Mouse (Mus musculus) lung, embryonic 14.5 days (tissue): Measurements from ENCODE around the gene Psd. TPM values are rescaled to one million over a fixed set of nuclear protein-coding genes. Genes with fewer than 3 reads are reported as not detected.

Experiments
- ATAC-seq: fragments of 200-750 bp; cut with Nextera tagmentation; 2 replicates; pipeline ENCODE4 v1.8.0; 2017; ENCODE audit warnings: mild to moderate bottlenecking, moderate TSS enrichment, moderate library complexity; ENCODE audit not compliant: insufficient read depth
- DNase-seq: peaks from one replicate; pipeline ENCODE4 v3.0.0-alpha.2; 2015
- H3K27ac ChIP-seq: fragments of 300-500 bp; sonication (generic); 2 replicates; pipeline ENCODE4 v1.5.1; 2014; ENCODE audit warnings: low read depth, mild to moderate bottlenecking, moderate library complexity
- H3K27me3 ChIP-seq: fragments of 300-500 bp; sonication (generic); 2 replicates; pipeline ENCODE4 v1.6.1; 2014; ENCODE audit warnings: low read length, control low read depth; ENCODE audit not compliant: insufficient read depth
- H3K36me3 ChIP-seq: fragments of 300-500 bp; sonication (generic); 2 replicates; pipeline ENCODE4 v1.6.1; 2014; ENCODE audit warnings: control low read depth; ENCODE audit not compliant: insufficient read depth
- H3K4me1 ChIP-seq: fragments of 300-500 bp; sonication (generic); 2 replicates; pipeline ENCODE4 v1.6.1; 2014; ENCODE audit warnings: antibody characterized with exemption, control low read depth; ENCODE audit not compliant: insufficient read depth
- H3K4me2 ChIP-seq: fragments of 300-500 bp; sonication (generic); 2 replicates; pipeline ENCODE4 v1.6.1; 2014; ENCODE audit warnings: mild to moderate bottlenecking
- H3K4me3 ChIP-seq: fragments of 300-500 bp; sonication (generic); 2 replicates; pipeline ENCODE4 v1.5.1; 2014; ENCODE audit warnings: low read depth, low read length
- H3K9ac ChIP-seq: fragments of 300-500 bp; sonication (generic); 2 replicates; pipeline ENCODE4 v1.6.1; 2014
- H3K9me3 ChIP-seq: fragments of 300-500 bp; sonication (generic); 2 replicates; pipeline ENCODE4 v1.6.1; 2016; ENCODE audit warnings: low read depth, low read length, control low read depth
- CTCF ChIP-seq: IDR thresholded peaks from 2 replicates; pipeline ENCODE4 v1.5.1; 2016; ENCODE audit warnings: antibody characterized with exemption, low read depth
- WGBS: fragments of 180-500 bp; shearing (Covaris S2); extraction: QIAGEN DNeasy Blood & Tissue Kit; methylation state at CpG from one replicate; pipeline ENCODE4 v1.1.7; 2014; 5-methylcytosine and 5-hydroxymethylcytosine counted together
- polyA plus RNA-seq: library from polyadenylated mRNA; unstranded; fragments of >200 nt; fragmentation: Nextera tagmentation; extraction: Ambion mirVana; gene quantifications from 2 replicates; pipeline ENCODE4 v1.2.1, GENCODE M21; 2014

The Psd gene
- polyA plus RNA-seq, 1 experiment from 2014 or later: 9.9 TPM

- no peak for TF ChIP-seq CTCF
- Histone ChIP-seq H3K27ac (no peak overlapping the region), H3K4me1 (no peaks in the 10 kb centered on the region), H3K4me2 (no peak overlapping the region), H3K4me3 (no peak overlapping the region), H3K9ac (no peak overlapping the region), H3K27me3 (peaks cover 93% of the 10 kb centered on the region), H3K36me3 (no peaks in the 10 kb centered on the region), H3K9me3 (no peaks in the 10 kb centered on the region)
- DNase-seq: no peak
- WGBS: 73% methylated on average over 8 of the region's 8 CpGs
- ATAC-seq: no peak
Observed at GRCm38 (mm10) chr19:46320076-46320785, 6.7 kb downstream of the Psd start.

GRCm38 (mm10) chr19:46318586-46319378 lies 8.2 kb downstream of the Psd start:
- Histone ChIP-seq H3K4me3 (peak overlapping the region; percentile 46), H3K36me3 (no peaks in the 10 kb centered on the region), H3K9me3 (no peaks in the 10 kb centered on the region), H3K27me3 (peaks cover 93% of the 10 kb centered on the region), H3K27ac (no peak overlapping the region), H3K4me1 (no peaks in the 10 kb centered on the region), H3K4me2 (peak overlapping the region; percentile 72), H3K9ac (no peak overlapping the region)
- ATAC-seq (no peak), DNase-seq (peak; percentile 71)
- whole genome bisulfite sequencing: 10% methylated on average over 16 of the region's 16 CpGs
- TF ChIP-seq CTCF: no peak

- 1% methylated on average over 37 of the region's 42 CpGs for WGBS
- Histone ChIP-seq H3K27me3 (peaks cover 86% of the 10 kb centered on the region), H3K27ac (no peak overlapping the region), H3K9ac (peak overlapping the region; percentile 41; the same call in 1 of the 2 replicates), H3K4me1 (no peaks in the 10 kb centered on the region), H3K4me2 (peak overlapping the region; percentile 72), H3K4me3 (peak overlapping the region; percentile 46), H3K9me3 (no peaks in the 10 kb centered on the region), H3K36me3 (no peaks in the 10 kb centered on the region)
- DNase-seq (peak; percentile 26), ATAC-seq (peak; percentile 9; the same call in 1 of the 2 replicates)
- no peak for TF ChIP-seq CTCF
Observed at GRCm38 (mm10) chr19:46318031-46318471, 8.9 kb downstream of the Psd start.

- no peak for TF ChIP-seq CTCF
- Histone ChIP-seq H3K36me3 (no peaks in the 10 kb centered on the region), H3K27ac (no peak overlapping the region; the same call in 1 of the 2 replicates), H3K9me3 (no peaks in the 10 kb centered on the region), H3K4me2 (peak overlapping the region; percentile 72), H3K9ac (peak overlapping the region; percentile 41; the same call in 1 of the 2 replicates), H3K4me1 (no peaks in the 10 kb centered on the region), H3K4me3 (peak overlapping the region; percentile 46), H3K27me3 (peaks cover 83% of the 10 kb centered on the region)
- WGBS: under 1% methylated on average over 48 of the region's 48 CpGs
- peak; percentile 5; the same call in 1 of the 2 replicates for ATAC-seq
- peak; percentile 14 for DNase-seq
Observed at GRCm38 (mm10) chr19:46317546-46317885, 9.4 kb downstream of the Psd start.

GRCm38 (mm10) chr19:46316846-46317545 lies 10.0 kb downstream of the Psd start:
- 30% methylated on average over 15 of the region's 15 CpGs for WGBS
- Histone ChIP-seq H3K27me3 (peaks cover 80% of the 10 kb centered on the region), H3K9ac (peak overlapping the region; percentile 41; the same call in 1 of the 2 replicates), H3K4me1 (no peaks in the 10 kb centered on the region), H3K36me3 (no peaks in the 10 kb centered on the region), H3K9me3 (no peaks in the 10 kb centered on the region), H3K4me2 (peak overlapping the region; percentile 72), H3K27ac (no peak overlapping the region; the same call in 1 of the 2 replicates), H3K4me3 (peak overlapping the region; percentile 46)
- ATAC-seq (no peak), DNase-seq (no peak)
- no peak for TF ChIP-seq CTCF

DNA sequence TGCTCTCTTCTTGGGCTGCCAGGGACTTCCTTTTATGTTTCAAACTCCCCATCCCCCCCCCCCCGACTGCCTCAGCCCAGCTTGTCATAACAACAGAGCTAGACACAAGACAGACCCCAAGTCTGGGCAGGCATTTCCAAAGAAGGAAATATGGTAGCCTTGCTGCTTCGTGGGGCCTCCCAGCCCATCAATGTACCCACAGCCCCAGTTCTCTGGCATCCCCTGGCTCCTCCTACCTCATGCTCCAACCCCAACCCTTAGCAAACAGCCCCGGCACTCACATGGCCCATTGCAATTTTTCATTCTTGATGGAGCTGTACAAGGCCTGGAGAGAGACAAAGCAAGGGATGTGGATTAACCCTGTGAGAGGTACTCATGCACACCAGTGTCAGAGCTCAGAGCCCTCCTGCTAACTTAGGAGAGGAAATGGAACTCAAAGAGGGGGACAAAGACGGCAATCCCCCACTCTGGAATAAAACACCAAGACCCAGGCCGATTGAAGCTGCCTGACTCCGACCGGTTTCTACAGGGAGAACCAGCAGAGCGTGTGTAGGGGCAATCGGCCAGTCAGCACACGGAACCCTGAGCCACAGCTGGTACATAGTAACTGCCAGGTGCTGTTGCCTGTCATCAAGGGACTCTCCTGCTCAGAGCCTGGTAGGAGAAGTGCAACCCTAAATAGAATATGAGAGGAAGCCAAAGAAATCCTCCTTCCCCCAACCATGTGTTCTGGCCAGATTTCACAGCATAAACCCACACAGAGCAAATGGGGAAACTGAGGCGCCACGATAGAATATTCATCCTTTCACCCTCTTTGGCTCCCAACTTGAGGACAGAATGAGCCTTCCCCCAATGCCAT lies 11.0 kb downstream of the Psd start:
- Histone ChIP-seq H3K9ac (no peak overlapping the region), H3K36me3 (peaks cover 4% of the 10 kb centered on the region; the same call in 1 of the 2 replicates), H3K27me3 (peaks cover 72% of the 10 kb centered on the region), H3K9me3 (no peaks in the 10 kb centered on the region), H3K4me2 (peak overlapping the region; percentile 72), H3K4me1 (no peaks in the 10 kb centered on the region), H3K27ac (peak overlapping the region; percentile 42; the same call in 1 of the 2 replicates), H3K4me3 (peak overlapping the region; percentile 46; the same call in 1 of the 2 replicates)
- TF ChIP-seq CTCF: no peak
- WGBS: 44% methylated on average over 12 of the region's 12 CpGs
- DNase-seq: no peak
- peak; percentile 16; the same call in 1 of the 2 replicates for ATAC-seq
